ENCODE assay signal across 11 mouse cellular contexts in genomic region chr10:44483116-44483515, GRCm38 (mm10). TPM values are rescaled to one million over a fixed set of nuclear protein-coding genes. Genes with fewer than 3 reads are reported as not detected.
DNase-seq lines count a peak whose midpoint lies in the region; ATAC-seq and TF ChIP-seq lines count a peak whose summit lies in the region.
"Had no signal": no experiment of that assay in that cellular context is flagged by ENCODE, and none has a peak within 500 bp of the region (broad histone marks: within the 10 kb centered on the region; RNA-seq: fewer than 3 reads in every experiment).

No protein-coding gene starts in this region.

- no peak overlapping the region for H3K9ac ChIP-seq in embryonic facial prominence, embryonic 13.5 days
- H3K9ac ChIP-seq in hindbrain, embryonic 12.5 days = no peak overlapping the region
- H3K9ac ChIP-seq: lung, embryonic 14.5 days had no signal

- peak overlapping the region; percentile 24; the same call in 1 of the 2 replicates for H3K4me2 ChIP-seq in embryonic facial prominence, embryonic 13.5 days
- no peak overlapping the region for H3K4me2 ChIP-seq in hindbrain, embryonic 12.5 days (replicated peaks)
- H3K4me2 ChIP-seq: lung, embryonic 14.5 days had no signal

- 55% methylated on average over 6 of the region's 6 CpGs for WGBS in embryonic facial prominence, embryonic 13.5 days
- 64% methylated on average over 6 of the region's 6 CpGs for WGBS in embryonic facial prominence, embryonic 10.5 days
- 76% methylated on average over 6 of the region's 6 CpGs for WGBS in hindbrain, embryonic 12.5 days

- no peak for ATAC-seq in embryonic facial prominence, embryonic 13.5 days (ENCODE audit: insufficient number of reproducible peaks, insufficient read depth, low FRiP score, low TSS enrichment, low read depth)
- no peak for ATAC-seq in hindbrain, embryonic 12.5 days (ENCODE audit: low FRiP score)
- ATAC-seq: hindbrain, embryonic 16.5 days had no signal

- no peaks in the 10 kb centered on the region for H3K36me3 ChIP-seq in embryonic facial prominence, embryonic 13.5 days
- H3K36me3 ChIP-seq in embryonic facial prominence, embryonic 10.5 days (replicated peaks) = no peaks in the 10 kb centered on the region
- no peaks in the 10 kb centered on the region for H3K36me3 ChIP-seq in hindbrain, embryonic 12.5 days

- no peak for TF ChIP-seq CTCF in brain, embryonic 14.5 days (IDR thresholded peaks at IDR 0.05; ENCODE audit: borderline replicate concordance, extremely low read depth, insufficient read depth, insufficient read length)

- no peak for TF ChIP-seq POLR2A in brain, embryonic 14.5 days (IDR thresholded peaks at IDR 0.05; ENCODE audit: borderline replicate concordance, extremely low read depth, insufficient read depth, insufficient read length, poor library complexity, severe bottlenecking)

- H3K4me1 ChIP-seq in embryonic facial prominence, embryonic 13.5 days = peaks cover 10% of the 10 kb centered on the region
- H3K4me1 ChIP-seq in embryonic facial prominence, embryonic 10.5 days = peaks cover 28% of the 10 kb centered on the region
- H3K4me1 ChIP-seq in hindbrain, embryonic 12.5 days = peaks cover 4% of the 10 kb centered on the region; the same call in 1 of the 2 replicates

- peaks cover 31% of the 10 kb centered on the region for H3K27me3 ChIP-seq in embryonic facial prominence, embryonic 13.5 days
- peaks cover 9% of the 10 kb centered on the region; the same call in 1 of the 2 replicates for H3K27me3 ChIP-seq in embryonic facial prominence, embryonic 10.5 days (replicated peaks; ENCODE audit: low read depth, poor library complexity, severe bottlenecking)
- H3K27me3 ChIP-seq in hindbrain, embryonic 12.5 days = no peaks in the 10 kb centered on the region

- no peak overlapping the region for H3K27ac ChIP-seq in embryonic facial prominence, embryonic 13.5 days
- H3K27ac ChIP-seq in embryonic facial prominence, embryonic 10.5 days (replicated peaks) = no peak overlapping the region
- no peak overlapping the region for H3K27ac ChIP-seq in hindbrain, embryonic 12.5 days

- intact Hi-C loops in left cerebral cortex, postnatal 4 days (cut with DNase I) = no loop called here

- H3K9me3 ChIP-seq in embryonic facial prominence, embryonic 13.5 days = no peaks in the 10 kb centered on the region
- no peaks in the 10 kb centered on the region for H3K9me3 ChIP-seq in embryonic facial prominence, embryonic 10.5 days
- no peaks in the 10 kb centered on the region for H3K9me3 ChIP-seq in hindbrain, embryonic 12.5 days (replicated peaks)

- DNase-seq in embryonic facial prominence, embryonic 10.5 days (ENCODE audit: low spot score) = no peak
- peak; percentile 77 for DNase-seq in CD4-positive, CD25-positive, alpha-beta regulatory T cell, adult 2 months (ENCODE audit: low read depth, low spot score)
- peak; percentile 11 for DNase-seq in brain, embryonic 14.5 days (ENCODE audit: low read depth)
- peak; percentile 78 for DNase-seq in naive thymus-derived CD4-positive, alpha-beta T cell, adult 2 months (ENCODE audit: low read depth)
- DNase-seq in left cerebral cortex, postnatal 4 days = no peak
- DNase-seq in adipocyte (ENCODE audit: low spot score) = no peak
- DNase-seq: kidney, postnatal 25 days; lung, embryonic 14.5 days had no signal

- no peak overlapping the region for H3K4me3 ChIP-seq in embryonic facial prominence, embryonic 13.5 days
- no peak overlapping the region for H3K4me3 ChIP-seq in embryonic facial prominence, embryonic 10.5 days
- no peak overlapping the region for H3K4me3 ChIP-seq in hindbrain, embryonic 12.5 days

RNA-seq across cellular contexts. Expression of gene Prdm1, which starts 45.2 kb away (rescaled TPM):
- 6.7 and 7.0 TPM in 2 replicates for polyA plus RNA-seq in embryonic facial prominence, embryonic 13.5 days (2015; fragmentation: Nextera tagmentation; extraction: Ambion mirVana)
- 2.2 and 2.3 TPM in 2 replicates for polyA plus RNA-seq in embryonic facial prominence, embryonic 10.5 days (2016; fragmentation: Nextera tagmentation; extraction: Ambion mirVana)
- 0.73 and 0.90 TPM in 2 replicates for polyA plus RNA-seq in brain, embryonic 14.5 days (2012; rRNA removed)
- total RNA-seq in left cerebral cortex, postnatal 4 days (2021) = 1 to 10 TPM; 1.3 to 2.2 TPM
- polyA plus RNA-seq in hindbrain, embryonic 12.5 days (2016; fragmentation: Nextera tagmentation; extraction: Ambion mirVana) = 0.87 and 0.95 TPM in 2 replicates

Comparison
In these comparisons a context has a peak if more than half of its experiments do, and no peak if none do; other contexts are left out.
1. DNase-seq: peak in CD4-positive, CD25-positive, alpha-beta regulatory T cell, adult 2 months (single experiment), brain, embryonic 14.5 days (single experiment) and naive thymus-derived CD4-positive, alpha-beta T cell, adult 2 months (single experiment); none in embryonic facial prominence, embryonic 10.5 days (single experiment), left cerebral cortex, postnatal 4 days (single experiment) and adipocyte (single experiment).